Mouse (Mus musculus) hematopoietic stem cell, adult 5-6 weeks (primary cell): ENCODE data around the gene Sdc4. TPM values are rescaled to one million over a fixed set of nuclear protein-coding genes. Genes with fewer than 3 reads are reported as not detected.

Experiments
- ATAC-seq, 2 experiments: fragments of 125-278 bp in 1 of 2; replicated peaks in 1 of 2; 2 replicates each; pipeline ENCODE4 v1.8.0; 2016 to 2017; ENCODE audit warnings: inconsistent platforms in 2 of 2, mild to moderate bottlenecking in 2 of 2, moderate number of reproducible peaks in 2 of 2, low read depth in 1 of 2, moderate TSS enrichment in 1 of 2; ENCODE audit not compliant: low FRiP score in 2 of 2, poor library complexity in 2 of 2, severe bottlenecking in 2 of 2, insufficient read depth in 1 of 2, low TSS enrichment in 1 of 2
- total RNA-seq: library from RNA; stranded (forward); fragments of 172-1452, 232-1000 nt; gene quantifications from 2 replicates; pipeline ENCODE4 v1.2.3, GENCODE M21; 2017

The Sdc4 gene
- total RNA-seq, result 11.6 and 17.7 TPM in 2 replicates

- ATAC-seq, result no peak
These were observed at the start of gene Sdc4 for GRCm38 (mm10) chr2:164443460-164444000. Sdc4 (minus strand) TSS chr2:164443887.

- ATAC-seq, result no peak
These were observed 44.1 kb upstream of the Sdc4 start for GRCm38 (mm10) chr2:164487812-164488211.

- 0 out of 4 replicates have a peak, but pooled peaks of 1 of the 2 experiments have one; percentile 3 for ATAC-seq
These were observed 43.4 kb upstream of the Sdc4 start for GRCm38 (mm10) chr2:164487115-164487527.

- peak in 1 of 2 experiments; percentile 50; a peak in 1 of 4 replicates for ATAC-seq
These were observed 42.8 kb upstream of the Sdc4 start for GRCm38 (mm10) chr2:164486258-164487114.

- ATAC-seq, result 0 out of 4 replicates have a peak, but pooled peaks of 1 of the 2 experiments have one; percentile 2
These were observed 42.1 kb upstream of the Sdc4 start, which contains the start of gene Dbndd2 for GRCm38 (mm10) chr2:164485681-164486257. Dbndd2 (plus strand) TSS chr2:164486106.

DNA sequence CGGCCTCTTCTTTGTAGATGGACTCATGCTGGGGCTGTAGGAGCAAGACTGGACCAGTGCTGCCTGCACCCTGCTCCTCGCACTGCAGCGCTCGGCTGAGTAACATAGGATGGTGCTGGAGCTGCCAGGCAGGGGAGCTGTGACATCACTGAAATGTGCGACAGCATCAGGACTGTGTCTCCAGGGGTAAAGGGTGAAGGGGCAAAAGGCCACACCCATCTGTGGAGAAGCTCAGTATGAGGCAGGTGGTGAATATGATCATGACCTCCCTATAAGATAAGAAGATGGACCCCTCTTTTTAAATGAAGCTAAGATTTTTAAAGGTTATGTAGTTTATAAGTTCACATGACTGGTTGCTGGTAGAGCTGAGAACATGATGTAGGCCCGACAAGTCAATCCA is 29.9 kb upstream of the Sdc4 start, which contains the start of gene Trp53tg5:
Gene Trp53tg5 (minus strand): TSS at position 101 of the 400 bp plus-strand sequence.
- ATAC-seq, result no peak

DNA sequence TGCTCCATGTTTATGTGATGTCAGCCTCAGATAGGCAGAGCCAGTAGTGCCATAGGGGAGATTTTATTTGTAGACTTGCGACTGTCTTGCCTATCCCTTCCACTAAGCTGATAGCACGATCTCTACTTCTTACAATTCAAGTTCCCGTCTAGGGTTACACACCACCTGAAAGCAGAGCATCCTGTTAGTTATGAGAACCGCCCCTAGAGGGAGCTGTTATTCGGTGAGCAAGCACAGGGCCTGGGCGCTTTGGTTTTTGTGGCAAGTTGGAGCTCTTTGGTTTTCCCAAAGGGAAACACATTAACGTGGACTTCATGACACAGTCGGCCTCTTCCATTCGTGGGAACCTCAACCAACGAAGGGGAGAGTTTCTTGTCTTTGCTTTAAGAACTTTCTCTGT is 26.6 kb upstream of the Sdc4 start:
- peak; percentile 64 to 67; a peak in 3 of 4 replicates for ATAC-seq

DNA sequence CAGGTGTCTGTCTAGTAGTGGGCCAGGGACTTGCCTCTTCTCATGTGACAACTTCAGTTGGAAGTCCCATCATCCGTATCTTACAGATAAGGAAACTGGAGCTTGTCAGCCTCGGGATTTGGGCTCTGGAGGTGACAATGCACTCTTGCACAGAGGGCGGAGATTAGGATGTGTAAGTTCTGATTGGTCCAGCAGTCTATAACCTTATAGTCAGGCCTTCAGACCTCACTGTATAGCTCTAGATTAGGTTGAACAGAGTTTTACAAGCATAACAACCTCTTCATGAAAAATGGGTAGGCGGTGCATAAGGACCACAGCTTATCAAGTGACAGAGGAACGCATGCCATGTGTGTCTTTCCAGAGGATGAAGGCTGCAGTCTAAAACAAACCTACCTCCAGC is 23.1 kb upstream of the Sdc4 start:
- ATAC-seq, result no peak

GRCm38 (mm10) chr2:164465161-164465560 is 21.5 kb upstream of the Sdc4 start:
- no peak for ATAC-seq

- ATAC-seq, result peak; percentile 93 to 95
These were observed 17.3 kb upstream of the Sdc4 start, which contains the start of gene Gm20458 for GRCm38 (mm10) chr2:164460745-164461551. Gm20458 (plus strand) TSS chr2:164460967.

GRCm38 (mm10) chr2:164458535-164458934 is 14.8 kb upstream of the Sdc4 start:
- ATAC-seq, result no peak; a peak in 1 of 4 replicates

GRCm38 (mm10) chr2:164457942-164458341 is 14.3 kb upstream of the Sdc4 start:
- ATAC-seq, result no peak

- ATAC-seq, result no peak
These were observed 13.2 kb upstream of the Sdc4 start, which contains the start of gene Sys1 for GRCm38 (mm10) chr2:164456864-164457300. Sys1 (plus strand) TSS chr2:164456964.

GRCm38 (mm10) chr2:164456413-164456812 is 12.7 kb upstream of the Sdc4 start:
- no peak for ATAC-seq

GRCm38 (mm10) chr2:164455421-164456190 is 11.9 kb upstream of the Sdc4 start:
- no peak for ATAC-seq

GRCm38 (mm10) chr2:164454846-164455245 is 11.2 kb upstream of the Sdc4 start:
- no peak for ATAC-seq
